Mouse (Mus musculus): ENCODE results near the gene Fem1a.
A peak's percentile ranks its signal among the peaks of the same experiment; 100 is the strongest.

Fem1a gene

DNA sequence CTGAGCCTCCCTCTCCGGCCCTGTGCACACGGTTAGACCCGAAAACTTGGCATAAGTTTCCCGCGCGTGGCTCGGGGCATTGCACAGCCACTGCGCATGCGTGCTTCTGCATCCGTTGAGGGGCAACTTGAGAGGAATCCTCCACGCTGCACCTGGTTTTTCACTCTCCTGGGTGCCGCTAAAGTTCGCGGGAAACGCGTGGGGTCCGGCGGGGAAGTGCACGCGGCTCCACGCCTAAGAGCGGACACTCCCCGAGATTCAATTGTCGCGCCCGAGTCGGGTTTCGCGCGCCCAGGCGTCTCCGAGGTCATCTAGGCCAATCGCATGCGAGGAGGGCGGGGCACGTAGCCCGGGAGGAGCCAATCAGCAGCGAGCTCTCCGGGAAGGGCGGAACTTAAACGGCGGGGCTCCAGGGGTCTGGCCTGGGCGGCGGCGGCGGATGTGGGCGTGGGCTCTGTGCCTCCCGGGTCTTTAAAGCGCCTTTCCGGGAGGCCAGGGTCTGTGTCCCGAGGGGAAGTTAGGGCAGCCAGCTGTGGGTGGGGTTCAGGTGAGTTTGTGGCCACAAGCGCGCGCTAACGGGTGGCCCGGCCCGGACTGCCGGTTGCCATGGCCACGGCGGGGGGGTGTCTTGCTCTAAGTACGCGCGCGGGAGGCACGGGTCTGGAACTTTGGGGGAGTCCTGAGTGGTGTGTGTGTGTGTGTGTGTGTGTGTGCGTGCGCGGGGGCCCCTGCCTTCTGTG is 47.4 kb downstream of the Fem1a start:
- DNase-seq (ENCODE audit: low read depth, low spot score): peak; percentile 86

DNA sequence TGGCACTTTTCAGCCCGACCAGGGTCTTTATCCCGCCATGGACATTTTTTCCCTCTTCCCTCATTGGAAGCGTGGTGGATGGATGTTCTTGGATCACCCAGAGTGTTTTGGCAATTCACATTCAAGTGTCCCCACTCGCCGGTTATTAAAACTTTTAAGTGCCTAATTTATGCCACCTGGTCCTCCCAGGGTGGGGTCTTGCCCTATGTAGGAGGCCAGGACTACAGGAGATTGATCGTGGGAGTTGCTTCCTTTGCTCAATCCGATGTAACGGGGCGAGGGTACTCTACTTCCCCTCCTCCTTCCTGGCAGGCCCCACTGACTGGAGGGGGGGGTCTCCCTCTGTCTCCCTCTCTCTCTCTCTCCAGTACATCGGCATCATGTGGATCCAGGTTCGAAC is 48.1 kb downstream of the Fem1a start:
- DNase-seq (ENCODE audit: low read depth, low spot score): no peak

DNA sequence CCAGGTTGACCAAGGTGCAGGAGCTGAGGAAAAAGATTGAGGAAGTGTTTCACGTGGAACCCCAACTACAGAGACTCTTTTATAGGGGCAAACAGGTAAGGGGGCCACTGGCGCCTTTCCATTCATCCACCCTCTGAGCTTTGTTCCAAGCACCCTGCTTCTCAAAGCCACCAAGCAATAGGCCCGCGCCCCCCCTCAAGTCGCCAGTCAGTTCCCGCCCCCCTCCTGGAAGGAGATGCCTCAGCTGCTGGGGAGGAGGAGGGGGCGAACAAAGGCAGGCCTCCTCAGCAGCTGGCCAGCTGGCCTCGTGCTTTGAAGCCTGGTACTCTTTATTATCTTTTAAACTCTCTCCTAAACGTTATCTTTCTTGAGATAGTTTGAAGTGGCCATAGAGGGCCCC is 48.5 kb downstream of the Fem1a start:
- no peak for DNase-seq (ENCODE audit: low read depth, low spot score)

DNA sequence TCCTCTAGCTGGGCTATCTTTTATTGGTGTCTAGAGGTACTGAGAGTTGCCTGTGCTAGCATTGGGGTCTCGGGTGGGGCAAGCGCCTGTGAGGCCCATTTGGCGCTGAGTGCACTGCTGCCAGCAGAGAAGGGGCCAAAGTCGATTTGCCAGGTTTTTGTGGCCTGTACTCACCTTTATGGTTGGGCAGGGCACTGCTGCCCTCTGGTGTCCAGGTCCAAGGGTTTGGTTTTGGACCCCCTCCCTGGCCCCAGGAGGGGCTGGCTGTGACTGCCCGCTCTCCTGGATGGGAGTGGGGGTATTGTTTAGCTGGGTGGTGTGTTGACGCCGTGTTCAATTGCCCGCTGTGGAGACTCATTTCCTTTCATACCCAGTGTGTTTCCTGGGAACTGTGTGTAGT is 49.2 kb downstream of the Fem1a start:
- no peak for DNase-seq (ENCODE audit: low read depth, low spot score)

DNA sequence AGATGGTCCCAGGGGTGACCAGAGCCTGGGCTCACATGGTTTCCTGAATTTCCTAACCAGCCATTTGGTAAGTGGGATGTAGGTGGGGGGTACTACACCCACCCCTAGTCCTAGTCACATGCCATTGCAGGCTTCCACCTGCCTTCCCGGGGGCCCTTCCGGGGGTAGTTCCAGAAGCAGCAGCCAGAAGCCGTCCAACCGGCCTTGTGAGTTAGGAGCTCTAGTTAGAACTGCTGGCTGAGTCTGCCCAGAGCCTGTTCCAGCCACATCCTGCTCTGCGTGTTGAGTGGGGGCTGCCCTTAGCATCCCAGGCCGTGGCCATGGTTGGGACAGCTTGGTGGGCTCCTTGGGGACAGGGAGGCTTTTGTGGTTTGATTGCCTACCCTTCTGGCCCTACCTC is 51.5 kb downstream of the Fem1a start:
- DNase-seq (ENCODE audit: low read depth, low spot score): no peak

DNA sequence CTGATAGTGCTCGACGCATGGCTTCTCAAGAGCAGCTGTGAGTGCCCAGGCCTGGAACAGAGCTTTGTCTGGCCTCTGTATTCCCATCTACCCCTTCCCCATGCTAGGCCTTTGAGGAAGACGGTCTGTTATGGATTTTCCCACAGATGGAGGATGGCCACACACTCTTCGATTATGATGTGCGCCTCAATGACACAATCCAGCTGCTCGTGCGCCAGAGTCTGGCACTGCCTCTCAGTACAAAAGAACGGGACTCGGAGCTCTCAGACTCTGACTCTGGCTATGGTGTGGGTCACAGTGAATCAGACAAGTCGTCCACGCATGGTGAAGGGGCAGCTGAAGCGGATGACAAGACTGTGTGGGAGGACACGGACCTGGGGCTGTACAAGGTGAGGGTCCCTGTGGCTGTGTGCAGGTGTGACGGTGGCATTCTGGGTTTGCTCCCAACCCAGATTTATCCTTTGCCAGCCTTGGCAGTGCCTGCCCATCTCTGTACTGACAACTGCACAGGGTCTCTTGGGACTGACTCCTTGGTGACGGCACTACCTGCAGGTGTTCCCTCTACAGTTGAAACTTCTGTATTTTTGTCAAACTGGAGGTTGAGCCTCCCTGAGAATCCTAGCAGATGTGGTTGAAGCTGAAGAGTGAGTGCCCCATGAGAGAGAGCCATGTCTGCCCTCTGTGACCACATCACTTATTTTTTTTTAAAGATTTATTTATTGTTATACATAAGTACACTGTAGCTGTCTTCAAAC is 52.8 kb downstream of the Fem1a start:
- no peak for DNase-seq (ENCODE audit: low read depth, low spot score)

All from skeletal muscle tissue, adult 2 months (tissue).